Mouse (Mus musculus) kidney, postnatal 0 days (tissue): ENCODE measurements around the gene Mzf1. TPM values are rescaled to one million over a fixed set of nuclear protein-coding genes. Genes with fewer than 3 reads are reported as not detected.
A peak's percentile ranks its signal among the peaks of the same experiment; 100 is the strongest.

ENCODE experiments used
- ATAC-seq: fragments of 200-750 bp; cut with Nextera tagmentation; replicated peaks from 2 replicates; pipeline ENCODE4 v1.8.0; 2017; ENCODE audit warnings: low read depth, moderate number of reproducible peaks, moderate TSS enrichment, moderate library complexity; ENCODE audit not compliant: low FRiP score
- DNase-seq: peaks from one replicate; pipeline ENCODE4 v3.0.0-alpha.2; 2016; ENCODE audit warnings: low spot score
- H3K27ac ChIP-seq: fragments of 300-500 bp; sonication (generic); 2 replicates; pipeline ENCODE4 v1.5.1; 2014; ENCODE audit warnings: mild to moderate bottlenecking
- H3K27me3 ChIP-seq: fragments of 300-500 bp; sonication (generic); 2 replicates; pipeline ENCODE4 v1.6.1; 2014; ENCODE audit warnings: low read length, mixed read lengths; ENCODE audit not compliant: insufficient read depth
- H3K36me3 ChIP-seq: fragments of 300-500 bp; sonication (generic); 2 replicates; pipeline ENCODE4 v1.6.1; 2014; ENCODE audit warnings: low read length, mixed read lengths; ENCODE audit not compliant: insufficient read depth
- H3K4me1 ChIP-seq: fragments of 300-500 bp; sonication (generic); replicated peaks from 2 replicates; pipeline ENCODE4 v1.6.1; 2014; ENCODE audit warnings: antibody characterized with exemption, low read length, mixed read lengths; ENCODE audit not compliant: insufficient read depth
- H3K4me2 ChIP-seq: fragments of 300-500 bp; sonication (generic); 2 replicates; pipeline ENCODE4 v1.6.1; 2014; ENCODE audit warnings: mild to moderate bottlenecking, low read length, moderate library complexity, mixed read lengths
- H3K4me3 ChIP-seq: fragments of 300-500 bp; sonication (generic); replicated peaks from 2 replicates; pipeline ENCODE4 v1.5.1; 2014; ENCODE audit warnings: low read depth, low read length
- H3K9ac ChIP-seq: fragments of 300-500 bp; sonication (generic); 2 replicates; pipeline ENCODE4 v1.6.1; 2014; ENCODE audit warnings: low read depth, low read length
- H3K9me3 ChIP-seq: fragments of 300-500 bp; sonication (generic); replicated peaks from 2 replicates; pipeline ENCODE4 v1.6.1; 2016; ENCODE audit warnings: low read length, inconsistent platforms, mixed read lengths
- CTCF ChIP-seq: IDR thresholded peaks from 2 replicates; pipeline ENCODE4 v1.5.1; 2016; ENCODE audit warnings: antibody characterized with exemption, low read depth, mild to moderate bottlenecking, moderate library complexity
- WGBS: fragments of 180-500 bp; shearing (Covaris S2); extraction: QIAGEN DNeasy Blood & Tissue Kit; methylation state at CpG from one replicate; pipeline ENCODE4 v1.1.7; 2014; 5-methylcytosine and 5-hydroxymethylcytosine counted together
- polyA plus RNA-seq: library from polyadenylated mRNA; unstranded; fragments of >200 nt; fragmentation: Nextera tagmentation; extraction: Ambion mirVana; gene quantifications from 2 replicates; pipeline ENCODE4 v1.2.1, GENCODE M21; 2015

The Mzf1 gene
- polyA plus RNA-seq, 1 experiment from 2014 or later: 2.3 TPM

- Histone ChIP-seq H3K4me1 (peaks cover 11% of the 10 kb centered on the region; the same call in 1 of the 2 replicates), H3K27ac (peak overlapping the region; percentile 93), H3K27me3 (no peaks in the 10 kb centered on the region), H3K9me3 (no peaks in the 10 kb centered on the region), H3K4me3 (peak overlapping the region; percentile 67), H3K4me2 (peak overlapping the region; percentile 79), H3K36me3 (peaks cover 15% of the 10 kb centered on the region; the same call in 1 of the 2 replicates), H3K9ac (peak overlapping the region; percentile 82)
- under 1% methylated on average over 42 of the region's 42 CpGs for WGBS
- DNase-seq (peak; percentile 97), ATAC-seq (peak; percentile 92)
- peak; percentile 77 for TF ChIP-seq CTCF
Measured at GRCm38 (mm10) chr7:13009143-13010004, 45.2 kb downstream of the Mzf1 start.

- H3K27me3 ChIP-seq: no peaks in the 10 kb centered on the region
- no peak for TF ChIP-seq CTCF
- DNase-seq (no peak), ATAC-seq (no peak)
- 55% methylated on average over 57 of the region's 57 CpGs for WGBS
- H3K4me2 ChIP-seq: peak overlapping the region; percentile 40
- no peak overlapping the region for H3K4me3 ChIP-seq
- no peak overlapping the region for H3K27ac ChIP-seq
- H3K9ac ChIP-seq: 0 out of 2 replicates have a peak overlapping the region, but pooled peaks have one; percentile 23
- peaks cover 15% of the 10 kb centered on the region; the same call in 1 of the 2 replicates for H3K36me3 ChIP-seq
- H3K9me3 ChIP-seq: no peaks in the 10 kb centered on the region
- H3K4me1 ChIP-seq: peaks cover 11% of the 10 kb centered on the region; the same call in 1 of the 2 replicates
Measured at GRCm38 (mm10) chr7:13007341-13008092, 47.0 kb downstream of the Mzf1 start.

- Histone ChIP-seq H3K4me2 (no peak overlapping the region), H3K4me3 (no peak overlapping the region), H3K27ac (peak overlapping the region; percentile 50), H3K9me3 (no peaks in the 10 kb centered on the region), H3K4me1 (peaks cover 11% of the 10 kb centered on the region; the same call in 1 of the 2 replicates), H3K36me3 (peaks cover 15% of the 10 kb centered on the region; the same call in 1 of the 2 replicates), H3K27me3 (no peaks in the 10 kb centered on the region), H3K9ac (peak overlapping the region; percentile 23; the same call in 1 of the 2 replicates)
- ATAC-seq (no peak), DNase-seq (no peak)
- 77% methylated on average over 10 of the region's 10 CpGs for WGBS
- TF ChIP-seq CTCF: no peak
Measured at GRCm38 (mm10) chr7:13006531-13006930, 48.0 kb downstream of the Mzf1 start.

- ATAC-seq: no peak
- Histone ChIP-seq H3K4me1 (peaks cover 11% of the 10 kb centered on the region; the same call in 1 of the 2 replicates), H3K9ac (peak overlapping the region; percentile 23; the same call in 1 of the 2 replicates), H3K27me3 (no peaks in the 10 kb centered on the region), H3K4me3 (no peak overlapping the region), H3K27ac (no peak overlapping the region), H3K4me2 (no peak overlapping the region), H3K36me3 (peaks cover 15% of the 10 kb centered on the region; the same call in 1 of the 2 replicates), H3K9me3 (no peaks in the 10 kb centered on the region)
- DNase-seq: no peak
- no peak for TF ChIP-seq CTCF
- 91% methylated on average over 17 of the region's 17 CpGs for WGBS
Measured at GRCm38 (mm10) chr7:13006011-13006410, 48.6 kb downstream of the Mzf1 start.

GRCm38 (mm10) chr7:13003380-13003779 is 51.2 kb downstream of the Mzf1 start:
- DNase-seq (no peak), ATAC-seq (no peak)
- no peaks in the 10 kb centered on the region for H3K9me3 ChIP-seq
- no peak overlapping the region for H3K4me2 ChIP-seq
- WGBS: 75% methylated on average over 5 of the region's 5 CpGs
- no peak overlapping the region for H3K4me3 ChIP-seq
- peaks cover 15% of the 10 kb centered on the region; the same call in 1 of the 2 replicates for H3K36me3 ChIP-seq
- H3K27ac ChIP-seq: no peak overlapping the region
- no peak overlapping the region for H3K9ac ChIP-seq
- 0 out of 2 replicates have a peak, but pooled peaks cover 3% of the 10 kb centered on the region for H3K4me1 ChIP-seq
- TF ChIP-seq CTCF: no peak; the same call in 1 of the 2 replicates
- no peaks in the 10 kb centered on the region for H3K27me3 ChIP-seq

GRCm38 (mm10) chr7:13001584-13001983 is 53.0 kb downstream of the Mzf1 start:
- H3K4me3 ChIP-seq: no peak overlapping the region
- peaks cover 4% of the 10 kb centered on the region; the same call in 1 of the 2 replicates for H3K36me3 ChIP-seq
- no peaks in the 10 kb centered on the region for H3K27me3 ChIP-seq
- ATAC-seq (no peak), DNase-seq (no peak)
- WGBS: 69% methylated on average over 1 of the region's 1 CpGs
- no peak overlapping the region for H3K27ac ChIP-seq
- H3K9me3 ChIP-seq: no peaks in the 10 kb centered on the region
- no peak overlapping the region for H3K9ac ChIP-seq
- no peak for TF ChIP-seq CTCF
- H3K4me1 ChIP-seq: no peaks in the 10 kb centered on the region
- no peak overlapping the region for H3K4me2 ChIP-seq
